Mouse (Mus musculus) common myeloid progenitor, adult 5-6 weeks (primary cell): Measurements from ENCODE around the gene Gper1. TPM values are rescaled to one million over a fixed set of nuclear protein-coding genes. Genes with fewer than 3 reads are reported as not detected.
A peak's percentile ranks its signal among the peaks of the same experiment; 100 is the strongest.

Experiments used
- ATAC-seq: replicated peaks from 2 replicates; pipeline ENCODE4 v1.8.0; 2016; ENCODE audit warnings: low read depth, mild to moderate bottlenecking, moderate TSS enrichment, inconsistent platforms; ENCODE audit not compliant: poor library complexity, severe bottlenecking
- total RNA-seq: library from RNA; stranded (forward); fragments of 200-1000, 187-1606 nt; gene quantifications from 2 replicates; pipeline ENCODE4 v1.2.3, GENCODE M21; 2017

The Gper1 gene
- total RNA-seq, 1 experiment from 2014 or later, result not detected

DNA sequence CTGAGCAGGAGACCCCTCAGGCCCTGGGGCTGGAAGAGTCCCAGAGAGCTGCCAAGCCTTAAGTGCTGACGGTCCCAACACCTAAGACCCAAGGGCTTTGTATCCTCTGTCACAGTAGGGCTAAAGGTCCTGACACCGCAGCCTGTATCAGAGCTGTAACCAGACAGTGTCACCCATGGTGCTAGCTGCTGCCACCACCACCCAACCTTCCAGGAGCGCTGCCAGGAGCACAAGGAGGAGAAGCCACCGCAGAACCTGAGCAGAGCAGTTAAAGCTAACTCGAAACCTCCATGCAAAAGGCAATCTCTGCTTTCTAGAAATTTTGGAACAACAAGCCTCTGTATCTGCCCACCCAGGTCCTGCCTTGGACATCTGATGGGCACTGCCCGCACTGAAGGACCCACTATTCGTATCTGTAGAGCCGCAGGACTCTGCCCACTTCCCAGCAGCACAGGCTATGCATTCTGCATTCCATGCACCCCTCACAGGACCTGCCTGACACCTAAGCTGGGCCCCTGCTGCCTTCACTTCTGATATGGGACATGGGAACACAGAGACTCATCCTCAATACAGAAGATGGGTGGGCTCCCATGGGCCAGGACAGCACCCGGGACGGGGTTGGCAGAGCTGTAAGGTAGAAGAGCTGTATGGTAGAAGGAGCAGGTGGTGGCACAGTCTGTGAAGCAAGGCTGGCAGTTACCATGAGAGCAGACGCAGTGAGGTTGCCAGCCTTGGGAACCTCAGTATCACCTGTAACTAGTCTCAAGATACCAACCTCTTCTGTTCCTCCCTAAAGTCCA lies 18.2 kb downstream of the Gper1 start:
- ATAC-seq, result no peak

DNA sequence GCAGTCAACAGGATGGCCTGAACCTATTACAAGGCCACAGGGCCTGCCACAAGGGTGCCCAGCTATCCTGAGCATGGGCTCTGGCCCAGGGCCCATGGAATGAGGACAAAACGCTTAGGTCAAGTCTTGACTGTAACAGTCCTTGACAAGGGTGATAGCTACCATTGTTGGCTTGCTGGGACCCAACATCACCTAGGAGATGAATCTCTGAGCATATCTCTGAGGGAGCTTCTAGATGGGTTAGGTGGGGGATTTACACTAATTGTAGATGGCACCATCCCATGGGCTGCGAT lies 18.7 kb downstream of the Gper1 start:
- no peak for ATAC-seq

DNA sequence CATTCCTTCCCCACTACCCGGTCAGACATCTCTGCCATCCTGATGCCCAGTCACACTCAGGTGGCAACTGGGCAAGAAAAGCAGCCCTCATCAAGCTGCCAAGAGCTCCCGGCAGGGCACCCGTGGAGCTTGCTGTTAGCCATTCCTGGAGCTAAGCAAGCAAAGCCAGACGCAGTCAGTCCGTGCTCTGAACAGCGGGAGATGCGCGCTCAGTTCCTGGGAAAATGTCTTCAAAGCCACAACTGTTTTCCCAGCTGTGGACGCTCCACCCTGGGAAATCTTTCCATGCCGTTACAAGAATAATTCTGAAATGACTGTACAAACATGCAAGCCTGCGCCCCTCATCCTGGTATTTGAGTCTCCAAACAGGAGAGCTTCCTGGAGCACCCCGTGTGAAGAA lies 19.5 kb downstream of the Gper1 start:
- ATAC-seq, result no peak

DNA sequence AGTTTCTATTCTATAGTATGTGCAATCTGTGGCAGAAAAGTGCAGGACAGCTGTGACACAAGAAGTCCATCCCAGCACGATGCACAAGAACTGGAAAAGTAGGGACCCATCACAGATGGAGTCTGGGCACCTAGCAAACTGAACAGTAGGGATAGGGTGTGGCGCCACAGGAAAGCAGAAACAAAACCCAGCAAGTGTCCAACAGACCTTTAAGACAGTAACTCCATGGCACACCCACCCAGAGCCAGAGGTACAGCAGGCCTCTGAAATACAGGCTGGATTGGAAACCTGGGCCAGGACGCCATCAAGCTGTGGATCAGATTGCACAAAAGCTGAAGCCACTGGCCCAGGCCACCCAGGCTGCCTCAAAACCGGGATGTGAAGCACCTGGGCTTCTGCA lies 20.0 kb downstream of the Gper1 start:
- ATAC-seq, result no peak

DNA sequence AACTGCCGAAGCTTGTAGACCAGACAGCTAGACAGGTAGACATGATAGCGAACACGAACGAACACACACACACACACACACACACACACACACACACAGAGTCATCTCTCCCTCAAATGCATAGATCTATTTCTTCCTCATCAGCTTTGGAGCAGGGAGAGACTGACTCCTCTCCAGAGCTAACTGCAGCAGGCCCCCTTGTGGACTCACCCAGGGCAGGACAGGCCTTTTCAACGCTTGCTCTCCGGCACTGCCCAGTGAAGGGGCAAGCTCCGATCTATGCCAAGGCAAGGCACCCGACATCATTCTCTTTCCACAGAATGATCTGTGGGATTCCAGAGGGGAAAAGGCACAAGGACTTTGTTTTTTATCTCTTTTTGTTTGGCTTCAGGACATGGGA lies 22.3 kb downstream of the Gper1 start:
- ATAC-seq, result no peak

DNA sequence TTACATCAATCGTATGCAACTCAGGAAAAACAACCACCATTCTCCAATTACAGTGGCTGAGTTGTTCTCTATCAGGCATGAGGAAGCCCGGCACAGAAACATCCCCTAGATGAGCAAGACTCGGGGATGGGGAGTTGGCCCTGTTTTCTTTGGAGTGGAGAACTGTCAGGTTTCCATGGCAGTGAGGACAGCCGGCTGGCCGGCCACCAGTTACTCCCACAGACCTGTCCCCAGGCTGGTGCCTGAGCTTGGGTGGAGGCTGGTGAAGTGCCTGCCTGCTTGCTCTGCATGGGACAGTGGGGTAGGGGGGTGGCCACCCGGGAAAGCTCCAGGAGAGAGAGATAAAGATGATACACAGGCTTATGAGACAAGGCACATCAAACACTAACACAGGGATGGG lies 25.1 kb downstream of the Gper1 start:
- no peak for ATAC-seq

DNA sequence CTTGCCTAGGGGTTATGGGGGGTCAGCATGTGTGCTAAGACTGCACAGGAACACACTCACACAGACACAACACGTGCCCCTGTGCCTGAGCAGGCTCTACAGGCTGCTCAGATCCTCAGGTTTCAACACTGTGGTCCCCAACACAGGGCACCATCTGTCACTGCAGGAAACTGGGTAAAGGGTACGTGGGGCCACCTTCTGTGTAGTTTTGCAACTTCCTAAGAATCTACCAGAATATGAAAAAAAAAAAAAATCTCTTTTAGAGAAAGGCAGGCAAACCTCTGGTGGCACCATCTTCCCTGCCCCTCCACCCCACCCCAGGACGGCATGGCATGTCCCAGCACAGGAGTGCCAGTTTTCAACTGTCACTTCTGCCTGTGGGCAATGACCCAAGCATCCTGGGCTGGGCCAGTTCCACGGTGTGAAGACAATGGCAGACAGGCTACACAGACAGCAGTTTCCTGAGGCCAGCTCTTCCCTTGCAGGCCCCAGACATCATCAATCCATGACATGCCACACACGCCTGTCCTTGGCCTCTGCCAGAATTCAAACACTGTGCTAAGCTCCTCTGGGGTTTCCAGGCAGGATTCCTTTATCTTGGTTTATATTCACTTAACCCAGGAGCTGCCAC lies 26.3 kb downstream of the Gper1 start:
- peak; percentile 87 for ATAC-seq

DNA sequence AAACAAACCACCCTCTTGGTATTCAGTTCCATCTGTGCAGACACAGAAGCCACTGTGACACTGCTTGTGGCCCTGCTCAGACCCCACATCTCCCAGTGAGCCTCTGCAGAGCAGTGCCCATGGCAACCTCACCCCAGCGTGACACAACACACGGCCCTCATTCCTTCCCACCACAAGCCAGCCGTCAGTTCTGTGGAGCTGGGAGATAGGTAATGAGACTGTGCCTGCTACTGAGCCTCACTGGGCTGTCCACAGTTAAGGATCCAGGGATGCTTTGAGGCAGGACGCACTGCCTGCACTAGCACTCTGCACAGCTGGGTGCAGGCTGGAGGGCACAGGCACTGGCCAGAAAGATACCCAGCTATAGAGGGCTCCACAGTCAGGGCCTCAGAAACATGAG lies 27.0 kb downstream of the Gper1 start:
- ATAC-seq, result peak; percentile 57

DNA sequence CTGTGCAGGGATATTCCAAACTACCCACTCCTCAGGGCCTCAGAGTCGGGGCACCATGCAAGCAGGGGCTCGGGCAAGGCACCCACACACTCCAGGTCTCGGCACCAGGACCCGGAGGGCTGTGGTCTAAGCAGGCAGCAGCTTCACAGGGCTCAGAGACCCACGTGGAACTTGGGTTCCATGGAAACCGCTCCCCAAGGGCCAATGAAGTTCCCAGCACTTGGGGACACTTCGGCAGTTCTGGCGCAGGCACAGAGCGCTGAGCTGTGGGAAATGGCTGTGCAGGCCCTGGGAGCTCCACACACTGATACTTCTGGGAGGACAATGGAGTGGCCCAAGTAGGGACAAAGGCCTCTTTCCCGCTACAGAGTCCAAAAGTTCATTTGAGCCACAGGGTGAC lies 30.1 kb downstream of the Gper1 start:
- no peak for ATAC-seq

DNA sequence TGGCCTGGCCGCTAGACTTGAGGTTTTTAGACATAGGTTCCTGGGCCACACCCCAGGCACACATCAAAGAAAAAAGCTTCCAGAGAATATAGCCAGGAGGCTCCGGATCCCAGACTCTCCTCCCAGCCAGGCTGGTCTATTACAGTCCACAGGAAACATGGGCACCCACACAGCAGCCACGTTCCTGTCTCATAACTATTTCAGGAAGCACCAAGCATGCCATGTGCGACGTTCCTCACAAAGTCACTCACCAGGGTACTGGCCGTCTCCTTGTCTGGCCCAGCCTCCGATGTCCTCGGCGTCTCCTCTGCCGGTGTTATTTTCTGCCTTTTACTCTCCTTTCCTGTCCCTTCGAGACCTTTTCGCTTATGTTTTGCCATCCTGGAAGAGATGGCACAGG lies 32.2 kb downstream of the Gper1 start:
- no peak for ATAC-seq

DNA sequence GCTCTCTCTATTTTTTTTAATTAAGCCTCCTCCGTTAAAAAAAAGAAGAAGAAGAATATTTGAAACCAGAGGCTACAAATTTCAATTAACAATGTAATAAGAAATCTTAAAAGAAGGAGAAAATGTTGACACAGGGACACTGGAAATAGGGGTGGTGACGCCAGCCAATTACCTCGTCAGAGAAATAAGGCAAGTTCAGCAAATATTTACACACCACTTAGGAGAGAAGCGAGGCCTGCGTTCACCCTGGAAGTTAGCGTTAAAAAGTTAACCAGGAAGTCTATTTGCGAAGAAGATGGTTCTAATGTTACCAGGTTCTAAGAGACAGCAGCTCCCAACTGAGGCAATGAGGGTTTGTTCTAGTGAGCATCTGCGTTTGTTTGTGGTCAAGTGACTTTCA lies 34.3 kb downstream of the Gper1 start:
- ATAC-seq, result no peak

DNA sequence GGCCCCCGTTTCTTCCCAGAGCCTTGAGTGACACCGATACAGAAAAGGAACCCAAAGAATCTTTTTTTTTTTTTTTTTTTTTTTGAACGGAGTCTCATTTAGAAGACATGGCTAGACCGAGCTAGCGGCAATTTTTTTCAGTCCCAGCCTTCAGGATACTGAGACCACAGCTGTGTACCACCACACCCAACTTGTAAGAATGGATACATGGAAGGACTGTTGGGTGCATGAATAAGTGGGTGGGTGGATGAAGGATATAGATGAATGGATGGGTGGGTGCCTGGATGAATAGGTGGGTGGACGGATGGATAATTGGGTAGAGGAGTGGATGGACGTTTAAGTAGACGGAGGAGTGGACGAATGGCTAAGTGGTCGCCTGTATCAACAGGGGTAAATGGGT lies 37.0 kb downstream of the Gper1 start:
- no peak for ATAC-seq

DNA sequence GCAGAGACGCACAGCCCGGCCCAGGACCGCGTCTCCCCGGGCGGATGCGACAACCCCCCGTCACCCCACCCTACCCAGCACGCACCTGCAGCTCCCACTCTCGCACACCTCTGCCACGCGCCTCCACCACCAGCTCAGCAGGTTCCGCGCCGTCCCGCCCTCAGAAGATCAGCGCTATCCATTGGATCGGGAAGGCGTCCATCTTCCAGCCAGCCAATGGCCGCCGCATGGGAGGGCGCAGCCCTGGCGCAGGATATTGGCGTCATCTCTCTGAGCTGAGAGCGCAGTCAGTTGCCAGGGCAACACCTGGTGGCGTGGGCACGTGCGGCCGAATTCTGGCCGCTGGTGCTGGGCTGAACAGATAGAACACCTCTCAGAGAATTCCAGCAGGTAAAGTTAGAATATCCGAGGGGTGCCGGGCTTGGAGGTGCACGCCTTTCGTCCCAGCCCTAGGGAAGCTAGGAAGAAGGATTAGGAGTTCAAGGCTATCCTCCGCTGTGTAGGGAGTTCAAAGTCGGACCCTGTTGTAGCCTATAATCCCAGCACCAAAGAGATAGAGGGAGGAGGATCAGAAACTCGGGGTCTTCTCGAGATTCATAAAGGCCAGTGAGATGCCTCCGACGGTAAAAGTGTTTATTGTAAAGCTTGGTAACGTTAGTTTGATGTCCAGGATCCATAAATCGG lies 37.6 kb downstream of the Gper1 start, which contains the start of gene 3110082I17Rik:
Gene 3110082I17Rik (minus strand): TSS at position 144 of the 684 bp plus-strand sequence.
- ATAC-seq, result peak; percentile 100

DNA sequence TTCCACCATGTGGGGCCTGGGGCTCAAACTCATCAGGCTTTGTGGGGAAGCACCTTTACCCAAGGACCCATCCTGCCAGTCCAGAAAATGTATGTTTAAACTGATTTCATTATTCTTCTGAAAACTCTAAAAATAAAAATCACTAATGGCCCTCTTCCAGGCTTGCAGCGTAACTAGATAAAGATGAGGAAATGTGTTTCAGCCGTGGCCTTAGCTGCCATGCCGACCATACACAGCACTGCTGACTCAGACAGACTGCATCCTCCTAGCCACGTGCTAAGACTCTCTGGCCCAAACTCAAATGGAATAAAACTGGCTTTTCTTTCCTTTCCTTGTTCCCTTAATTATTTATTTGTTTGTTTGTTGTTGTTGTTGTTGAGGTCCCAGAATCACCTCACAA lies 41.9 kb downstream of the Gper1 start:
- no peak for ATAC-seq

DNA sequence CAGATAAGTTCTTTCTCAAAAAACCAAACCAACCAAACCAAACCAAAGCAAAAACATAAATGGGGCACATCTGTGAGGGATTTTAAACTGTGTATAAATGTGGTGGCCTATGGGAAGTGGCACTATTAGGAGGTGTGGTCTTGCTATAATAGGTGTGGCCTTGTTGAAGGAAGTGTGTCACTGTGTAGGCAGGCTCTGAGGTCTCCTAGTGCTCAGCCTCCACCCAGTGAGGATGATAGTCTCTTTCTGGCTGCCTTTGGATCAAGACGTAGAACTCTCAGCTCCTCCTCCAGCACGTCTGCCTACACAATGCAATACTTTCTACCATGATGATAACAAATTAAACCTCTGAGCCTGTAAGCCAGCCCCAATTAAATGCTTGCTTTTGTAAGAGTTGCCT lies 43.4 kb downstream of the Gper1 start:
- no peak for ATAC-seq

DNA sequence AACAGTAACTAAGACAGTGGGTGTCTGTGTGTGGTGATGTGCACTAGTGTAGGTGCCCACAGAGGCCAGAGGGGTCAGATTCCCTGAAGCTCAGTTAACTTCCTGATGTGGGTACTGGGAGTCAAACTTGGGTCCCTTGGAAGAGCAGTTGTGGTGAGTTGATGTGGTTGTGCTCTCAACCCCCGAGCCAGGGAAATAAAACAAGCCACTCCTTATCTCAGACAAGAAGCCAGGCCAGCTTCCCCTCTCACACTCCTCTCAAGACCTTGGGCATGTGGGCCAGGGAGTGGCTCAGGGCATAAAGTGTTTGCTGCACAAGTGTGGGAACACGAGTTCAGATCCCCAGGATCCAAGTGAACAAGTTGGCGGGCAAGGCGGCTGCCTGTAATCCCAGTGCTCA lies 43.9 kb downstream of the Gper1 start:
- ATAC-seq, result peak; percentile 60

DNA sequence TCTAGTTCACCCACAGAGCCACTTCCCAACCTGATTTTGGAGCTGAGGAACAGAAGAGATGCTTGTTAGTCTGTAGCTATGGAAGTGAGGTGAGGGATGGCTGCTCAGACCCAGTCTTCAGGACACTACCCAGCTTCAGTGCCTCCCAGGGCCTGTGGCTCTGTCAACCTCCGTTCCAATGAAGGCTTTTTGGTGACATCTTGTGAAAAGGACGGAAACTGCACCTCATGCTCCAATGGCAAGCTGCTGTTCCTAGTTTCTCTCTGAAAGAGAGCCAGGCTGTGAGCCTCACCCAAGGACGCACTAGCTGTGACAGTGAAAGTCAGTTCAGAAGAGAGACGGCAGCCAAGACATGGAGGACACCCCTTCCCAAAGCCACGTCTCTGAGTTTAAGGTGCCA lies 45.0 kb downstream of the Gper1 start:
- peak; percentile 63 for ATAC-seq

DNA sequence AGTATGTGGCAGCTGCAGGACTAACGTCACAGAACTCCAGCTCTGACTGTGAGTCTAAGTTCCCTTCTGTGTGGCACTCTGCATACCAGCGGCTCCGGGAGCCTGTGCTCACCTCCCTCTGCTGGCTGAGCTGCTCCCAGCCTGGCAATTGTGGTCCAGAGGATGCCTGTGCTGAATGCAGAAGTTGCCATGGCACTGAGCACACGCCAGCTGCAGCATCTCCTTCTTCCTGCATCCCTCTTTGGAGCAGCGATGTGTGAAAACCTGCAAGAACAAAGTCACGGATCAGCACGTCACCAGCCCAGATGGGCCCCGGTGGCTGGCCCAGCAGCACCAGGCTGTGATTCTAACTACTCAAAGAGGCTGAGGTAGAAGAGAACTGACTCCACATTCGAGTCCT lies 51.8 kb downstream of the Gper1 start:
- no peak for ATAC-seq
